Mouse (Mus musculus): ENCODE data around the gene Prpsap1.

DNA sequence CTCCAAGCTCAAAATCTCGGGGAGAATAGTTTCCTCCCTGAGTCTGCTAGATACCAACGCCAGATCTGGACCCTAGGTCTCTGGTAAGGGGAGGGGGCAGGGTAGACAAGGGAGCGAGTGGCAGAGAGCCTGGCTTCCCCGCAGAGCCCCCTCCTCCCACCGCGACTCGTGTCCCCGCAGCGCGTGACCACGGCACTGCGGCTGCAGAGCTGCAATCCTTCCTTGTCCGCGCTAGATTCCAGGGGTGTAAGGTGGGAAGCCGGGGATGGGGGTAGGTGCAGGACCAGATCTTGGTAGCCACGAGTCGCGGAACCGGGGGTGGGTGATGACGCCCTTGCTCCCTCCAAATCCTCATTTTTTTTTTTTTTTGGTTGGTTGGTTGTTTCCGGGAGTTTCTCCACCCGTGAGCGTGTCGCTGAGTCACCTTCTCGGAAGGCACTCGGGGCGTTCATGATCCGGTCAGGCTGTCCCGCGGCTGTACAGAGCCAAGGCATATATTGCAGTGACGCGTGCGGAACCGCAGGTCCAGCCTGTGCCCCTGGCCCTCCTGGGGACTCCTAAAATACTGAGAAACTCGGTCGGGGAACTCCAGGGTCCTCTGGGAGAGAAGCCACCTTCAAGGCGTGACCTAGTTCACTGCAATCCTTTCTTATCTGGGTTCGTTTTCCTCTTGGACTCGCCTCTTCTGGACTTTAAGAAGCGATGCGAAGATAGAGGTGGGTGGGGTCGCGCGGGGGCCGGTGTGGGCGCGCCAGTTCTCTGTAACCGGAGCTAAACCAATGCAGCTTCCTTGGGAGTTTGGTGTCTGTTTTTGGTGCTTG, 37.6 kb upstream of the Prpsap1 start:
- TF ChIP-seq CTCF (IDR thresholded peaks at IDR 0.05; ENCODE audit: low read depth) (no peak), EP300 (IDR thresholded peaks at IDR 0.05; ENCODE audit: low read depth) (no peak)
